Mouse (Mus musculus): ENCODE measurements around the gene Cdk5rap2. TPM values are rescaled to one million over a fixed set of nuclear protein-coding genes. Genes with fewer than 3 reads are reported as not detected.

Cdk5rap2 gene
- total and polyA plus RNA-seq, 2 experiments from 2014 or later, result 5.7 to 12.2 TPM

DNA sequence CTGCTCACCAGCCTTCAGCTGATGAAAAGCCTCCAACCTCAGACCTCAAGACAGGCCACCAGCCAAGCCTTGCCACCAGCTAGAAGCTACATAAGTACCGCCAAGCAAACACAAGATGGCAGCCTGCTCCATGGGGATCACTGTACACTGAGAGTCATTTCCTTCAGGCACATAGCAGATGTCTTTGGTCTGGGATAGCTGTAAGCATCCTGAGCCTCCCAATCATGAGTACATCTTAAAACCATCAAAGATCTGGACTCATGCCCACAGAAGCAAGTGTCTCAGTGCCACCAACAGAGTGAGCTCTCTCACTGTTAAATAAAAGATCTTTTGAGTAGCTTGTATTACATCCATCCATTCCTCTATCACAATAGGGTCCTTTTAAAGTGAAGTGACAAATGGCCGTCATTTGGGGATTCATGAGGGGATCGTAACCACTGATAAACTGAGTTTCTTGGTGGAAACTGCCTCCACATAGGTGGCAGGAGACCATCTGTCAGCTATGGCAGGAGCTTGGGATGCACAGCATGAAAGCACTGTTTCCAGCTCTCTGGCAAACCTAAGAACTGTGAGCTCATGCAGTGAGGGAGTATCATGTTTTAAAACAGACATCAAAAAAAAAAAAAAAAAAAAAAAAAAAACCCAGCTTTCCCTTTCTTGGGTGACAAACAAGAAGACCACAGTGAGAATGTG lies 150.4 kb downstream of the Cdk5rap2 start:
- peaks cover 9% of the 10 kb centered on the region; the same call in 1 of the 2 replicates for H3K4me1 ChIP-seq (ENCODE audit: insufficient read depth, low read length)
- H3K4me2 ChIP-seq (ENCODE audit: low read depth, low read length, poor library complexity, severe bottlenecking), result no peak overlapping the region
- ATAC-seq (ENCODE audit: low FRiP score) (peak; percentile 53; the same call in 1 of the 2 replicates), DNase-seq (ENCODE audit: low spot score) (peak; percentile 81)
- no peaks in the 10 kb centered on the region for H3K27me3 ChIP-seq (ENCODE audit: insufficient read depth, low read length)
- peaks cover 22% of the 10 kb centered on the region for H3K36me3 ChIP-seq (ENCODE audit: insufficient read depth, low read length)
- peak; percentile 53 for TF ChIP-seq CTCF (IDR thresholded peaks at IDR 0.05)
- H3K9ac ChIP-seq (replicated peaks; ENCODE audit: low read length, poor library complexity, severe bottlenecking), result no peak overlapping the region
- no peaks in the 10 kb centered on the region for H3K9me3 ChIP-seq (ENCODE audit: low read length)
- no peak overlapping the region for H3K4me3 ChIP-seq (ENCODE audit: low read depth, low read length)
- H3K27ac ChIP-seq (ENCODE audit: low read depth, low read length), result no peak overlapping the region
- 76% methylated on average over 3 of the region's 3 CpGs for WGBS

DNA sequence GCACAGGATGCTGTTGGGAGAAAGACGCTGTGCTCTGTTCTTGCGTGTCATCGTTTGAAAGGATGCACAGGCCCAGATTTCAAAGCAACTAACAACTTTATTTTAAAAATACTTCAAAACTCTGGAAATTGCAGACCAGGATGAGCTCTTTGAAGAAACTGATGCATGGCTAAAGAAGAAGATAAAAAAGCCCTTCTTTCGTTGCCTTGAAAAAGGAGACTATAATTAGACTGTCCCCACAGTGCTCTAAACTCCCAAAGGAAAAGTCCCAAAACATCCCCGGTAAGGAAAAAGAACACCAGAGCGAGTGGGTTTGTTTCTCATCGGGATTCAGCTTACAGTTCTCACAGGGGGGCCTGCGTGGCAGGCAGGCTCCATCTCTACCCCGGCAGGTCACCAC lies 151.4 kb downstream of the Cdk5rap2 start:
- no peak overlapping the region for H3K4me2 ChIP-seq (ENCODE audit: low read depth, low read length, poor library complexity, severe bottlenecking)
- H3K27ac ChIP-seq (ENCODE audit: low read depth, low read length), result no peak overlapping the region
- H3K9ac ChIP-seq (replicated peaks; ENCODE audit: low read length, poor library complexity, severe bottlenecking), result no peak overlapping the region
- H3K4me3 ChIP-seq (ENCODE audit: low read depth, low read length), result no peak overlapping the region
- H3K27me3 ChIP-seq (ENCODE audit: insufficient read depth, low read length), result no peaks in the 10 kb centered on the region
- peaks cover 9% of the 10 kb centered on the region; the same call in 1 of the 2 replicates for H3K4me1 ChIP-seq (ENCODE audit: insufficient read depth, low read length)
- WGBS, result 42% methylated on average over 9 of the region's 9 CpGs
- no peak for DNase-seq (ENCODE audit: low spot score)
- ATAC-seq (ENCODE audit: low FRiP score), result no peak
- H3K36me3 ChIP-seq (ENCODE audit: insufficient read depth, low read length), result peaks cover 17% of the 10 kb centered on the region
- no peaks in the 10 kb centered on the region for H3K9me3 ChIP-seq (ENCODE audit: low read length)
- TF ChIP-seq CTCF (IDR thresholded peaks at IDR 0.05), result no peak

DNA sequence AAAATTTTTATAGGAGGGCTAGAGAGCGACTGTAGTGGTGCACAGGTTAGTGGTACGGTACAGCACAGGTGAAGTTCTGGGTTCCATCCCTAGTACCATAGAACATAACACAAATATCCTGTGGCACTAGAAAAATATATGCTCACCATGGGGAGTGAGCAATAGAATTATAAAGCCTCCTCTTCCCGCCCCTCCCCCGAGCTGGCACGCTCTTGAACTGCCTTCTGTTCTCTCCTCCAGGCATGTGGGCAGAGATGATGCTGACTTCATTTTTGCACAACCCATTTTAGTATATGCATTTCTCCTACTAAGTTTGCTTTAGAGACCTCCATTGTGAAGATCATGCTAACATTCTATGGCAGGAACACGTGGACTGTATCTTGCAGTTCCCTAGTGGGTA lies 152.0 kb downstream of the Cdk5rap2 start:
- Histone ChIP-seq H3K36me3 (ENCODE audit: insufficient read depth, low read length) (peaks cover 11% of the 10 kb centered on the region), H3K9ac (replicated peaks; ENCODE audit: low read length, poor library complexity, severe bottlenecking) (no peak overlapping the region), H3K4me2 (ENCODE audit: low read depth, low read length, poor library complexity, severe bottlenecking) (no peak overlapping the region), H3K27ac (ENCODE audit: low read depth, low read length) (no peak overlapping the region), H3K4me3 (ENCODE audit: low read depth, low read length) (no peak overlapping the region), H3K4me1 (ENCODE audit: insufficient read depth, low read length) (peaks cover 9% of the 10 kb centered on the region; the same call in 1 of the 2 replicates), H3K9me3 (ENCODE audit: low read length) (no peaks in the 10 kb centered on the region), H3K27me3 (ENCODE audit: insufficient read depth, low read length) (no peaks in the 10 kb centered on the region)
- peak; percentile 28 for DNase-seq (ENCODE audit: low spot score)
- ATAC-seq (ENCODE audit: low FRiP score), result peak; percentile 25; the same call in 1 of the 2 replicates
- TF ChIP-seq CTCF (IDR thresholded peaks at IDR 0.05), result no peak
- 75% methylated on average over 6 of the region's 6 CpGs for WGBS

DNA sequence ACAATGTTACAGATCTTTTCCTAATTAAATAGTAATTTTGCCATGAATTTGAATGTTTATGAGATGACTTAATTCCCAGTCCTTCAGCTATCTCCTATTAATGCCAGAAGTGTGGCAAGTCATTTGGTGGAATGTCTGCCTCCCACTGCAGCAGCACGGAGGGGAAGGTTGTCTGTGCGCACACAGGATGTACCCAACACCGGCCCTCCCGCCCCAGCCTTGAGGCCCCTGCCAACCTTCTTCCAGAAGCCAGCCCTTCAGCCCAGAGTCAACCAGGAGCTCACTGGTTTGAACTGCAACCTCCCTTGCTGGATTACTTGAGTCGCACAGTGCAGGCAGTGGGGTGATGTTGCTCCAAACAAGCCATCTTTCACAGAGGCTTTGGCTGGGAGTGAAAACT lies 158.5 kb downstream of the Cdk5rap2 start:
- no peak overlapping the region for H3K27ac ChIP-seq (ENCODE audit: low read depth, low read length)
- no peak for DNase-seq (ENCODE audit: low spot score)
- no peak for ATAC-seq (ENCODE audit: low FRiP score)

DNA sequence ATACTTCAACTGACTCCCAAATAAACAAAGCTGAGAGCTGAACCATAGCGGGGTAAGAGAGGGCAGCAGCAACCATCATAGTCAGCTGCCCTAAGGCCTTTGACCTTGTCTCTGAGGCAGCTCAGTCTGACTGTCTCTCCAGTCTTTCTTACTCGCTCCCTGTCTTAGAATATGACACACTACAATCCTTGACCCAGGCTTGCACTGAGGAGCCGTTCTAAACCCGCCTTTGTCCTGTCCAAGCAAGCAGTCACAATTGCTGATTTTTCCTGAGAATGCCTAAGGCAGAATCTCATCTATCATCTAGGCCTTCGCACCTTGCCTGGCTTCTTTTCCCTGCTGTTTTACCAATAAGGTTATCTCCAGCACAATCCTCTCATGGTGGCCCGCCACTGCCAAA lies 164.5 kb downstream of the Cdk5rap2 start:
- Histone ChIP-seq H3K4me3 (ENCODE audit: low read depth, low read length) (no peak overlapping the region), H3K4me2 (ENCODE audit: low read depth, low read length, poor library complexity, severe bottlenecking) (no peak overlapping the region), H3K4me1 (ENCODE audit: insufficient read depth, low read length) (no peaks in the 10 kb centered on the region), H3K27ac (ENCODE audit: low read depth, low read length) (no peak overlapping the region), H3K9ac (replicated peaks; ENCODE audit: low read length, poor library complexity, severe bottlenecking) (no peak overlapping the region), H3K36me3 (ENCODE audit: insufficient read depth, low read length) (peaks cover 6% of the 10 kb centered on the region), H3K27me3 (ENCODE audit: insufficient read depth, low read length) (no peaks in the 10 kb centered on the region), H3K9me3 (ENCODE audit: low read length) (no peaks in the 10 kb centered on the region)
- 83% methylated on average over 6 of the region's 6 CpGs for WGBS
- ATAC-seq (ENCODE audit: low FRiP score) (no peak), DNase-seq (ENCODE audit: low spot score) (no peak)
- TF ChIP-seq CTCF (IDR thresholded peaks at IDR 0.05), result no peak

More for the DNA sequence above, 158.5 kb downstream of the Cdk5rap2 start:
- H3K36me3 ChIP-seq (ENCODE audit: insufficient read depth, low read length), result peaks cover 8% of the 10 kb centered on the region; the same call in 1 of the 2 replicates
- no peaks in the 10 kb centered on the region for H3K4me1 ChIP-seq (ENCODE audit: insufficient read depth, low read length)
- no peaks in the 10 kb centered on the region for H3K9me3 ChIP-seq (ENCODE audit: low read length)
- no peak overlapping the region for H3K4me2 ChIP-seq (ENCODE audit: low read depth, low read length, poor library complexity, severe bottlenecking)
- no peak for TF ChIP-seq CTCF (IDR thresholded peaks at IDR 0.05)
- WGBS, result 91% methylated on average over 5 of the region's 5 CpGs
- no peaks in the 10 kb centered on the region for H3K27me3 ChIP-seq (ENCODE audit: insufficient read depth, low read length)
- H3K4me3 ChIP-seq (ENCODE audit: low read depth, low read length), result no peak overlapping the region
- H3K9ac ChIP-seq (replicated peaks; ENCODE audit: low read length, poor library complexity, severe bottlenecking), result no peak overlapping the region

DNA sequence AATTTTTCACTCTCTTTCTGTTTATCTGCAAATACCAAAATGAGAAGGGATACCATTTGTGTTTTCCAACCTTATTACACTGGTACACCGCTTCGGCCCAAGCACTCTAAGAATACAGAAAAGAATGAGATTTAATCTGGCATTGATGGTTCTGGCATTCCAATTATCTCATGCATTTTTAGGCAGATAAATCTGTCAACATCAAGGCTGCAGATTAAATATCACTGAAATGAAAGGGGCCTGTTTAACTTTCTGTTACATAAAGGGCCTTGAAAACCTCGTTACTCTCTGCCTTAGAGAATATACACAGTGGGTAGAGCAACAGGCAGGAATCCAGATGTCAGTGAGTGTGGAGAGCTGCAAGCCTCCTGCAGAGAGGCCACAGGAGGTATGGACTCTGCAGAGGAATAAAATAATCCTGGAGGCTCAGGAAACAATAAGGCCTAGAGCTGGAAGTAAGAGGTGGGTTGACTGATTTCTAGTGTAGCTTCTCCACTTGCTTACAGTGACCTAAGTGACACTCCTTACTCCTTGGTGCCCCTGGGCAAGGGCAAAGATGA lies 166.6 kb downstream of the Cdk5rap2 start:
- H3K36me3 ChIP-seq (ENCODE audit: insufficient read depth, low read length), result peaks cover 13% of the 10 kb centered on the region
- WGBS, result 49% methylated on average over 3 of the region's 3 CpGs
- H3K4me2 ChIP-seq (ENCODE audit: low read depth, low read length, poor library complexity, severe bottlenecking), result no peak overlapping the region
- DNase-seq (ENCODE audit: low spot score) (no peak), ATAC-seq (ENCODE audit: low FRiP score) (no peak)
- no peak for TF ChIP-seq CTCF (IDR thresholded peaks at IDR 0.05)
- no peak overlapping the region for H3K9ac ChIP-seq (replicated peaks; ENCODE audit: low read length, poor library complexity, severe bottlenecking)
- no peak overlapping the region for H3K4me3 ChIP-seq (ENCODE audit: low read depth, low read length)
- no peak overlapping the region for H3K27ac ChIP-seq (ENCODE audit: low read depth, low read length)
- H3K4me1 ChIP-seq (ENCODE audit: insufficient read depth, low read length), result no peaks in the 10 kb centered on the region
- no peaks in the 10 kb centered on the region for H3K27me3 ChIP-seq (ENCODE audit: insufficient read depth, low read length)
- H3K9me3 ChIP-seq (ENCODE audit: low read length), result no peaks in the 10 kb centered on the region

Data from midbrain, postnatal 0 days (tissue).